Mouse (Mus musculus): Measurements from ENCODE around the gene Rnf150. TPM values are rescaled to one million over a fixed set of nuclear protein-coding genes. Genes with fewer than 3 reads are reported as not detected.

The Rnf150 gene
- total and polyA plus RNA-seq, 3 experiments: 0.13 to 0.50 (median 0.39) TPM

DNA sequence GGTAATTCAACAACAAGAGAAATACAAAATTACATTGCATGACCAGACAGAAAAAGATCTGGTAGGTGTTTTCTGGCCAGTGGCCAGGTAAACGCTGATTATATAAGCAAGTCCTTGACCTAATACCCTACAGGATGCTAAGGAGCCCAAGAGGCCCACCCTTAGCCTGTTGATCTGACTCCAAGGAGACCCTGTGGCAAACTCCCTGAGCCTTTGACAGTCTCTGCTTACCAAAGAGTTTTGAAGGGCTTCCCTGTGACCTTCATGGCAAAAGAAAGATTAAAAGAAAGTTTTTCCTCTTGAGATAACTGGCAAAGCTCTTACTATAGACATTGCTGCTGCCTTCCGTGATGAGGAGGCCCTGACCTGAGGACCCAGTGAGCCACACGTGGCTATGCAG lies 222.4 kb downstream of the Rnf150 start:
- in situ Hi-C loops (cut with MboI; ENCODE audit: low pct_ligation_motif_present, low pct_unique_long_range_greater_than_20kb, low sequenced_read_pairs): loop anchor here (5.0 to 25.0 kb wide), 2 partner anchors 223 to 698 kb away; partner anchors contain the start of gene Rnf150
- peaks cover 0 to 40% of the 10 kb centered on the region in 2 experiments; a peak in 2 of 4 replicates for H3K4me1 ChIP-seq (ENCODE audit: control insufficient read depth in 1 of 2, insufficient read depth in 2 of 2)

GRCm38 (mm10) chr8:83086625-83087024 lies 223.5 kb downstream of the Rnf150 start:
- Histone ChIP-seq H3K9me3 (replicated peaks; ENCODE audit: low read length) (no peaks in the 10 kb centered on the region), H3K79me2 (replicated peaks; ENCODE audit: control insufficient read depth, extremely low read depth, insufficient read depth, poor library complexity, severe bottlenecking) (no peaks in the 10 kb centered on the region), H3K4me2 (ENCODE audit: insufficient read depth, low read depth, poor library complexity, severe bottlenecking) (no peak overlapping the region), H3K27me3 (replicated peaks) (no peaks in the 10 kb centered on the region), H3K9ac (ENCODE audit: insufficient read depth, low read depth) (no peak overlapping the region), H3K4me1 (ENCODE audit: control insufficient read depth in 1 of 2, insufficient read depth in 2 of 2) (peaks cover 0 to 43% of the 10 kb centered on the region in 2 experiments; a peak in 2 of 4 replicates), H3K27ac (ENCODE audit: insufficient read depth, low read depth) (no peak overlapping the region), H3K36me3 (replicated peaks in 1 of 2; ENCODE audit: control insufficient read depth in 1 of 2, insufficient read depth in 1 of 2, low read length in 1 of 2) (no peaks in the 10 kb centered on the region), H3K4me3 (replicated peaks in 1 of 3; ENCODE audit: low read depth in 2 of 3, low read length in 2 of 3, poor library complexity in 1 of 3) (no peak overlapping the region)
- dilution Hi-C loops (cut with MboI; ENCODE audit: extremely low pct_ligation_motif_present, extremely low pct_unique_long_range_greater_than_20kb, low sequenced_read_pairs) (no loop called here), in situ Hi-C loops (cut with MboI; ENCODE audit: low pct_ligation_motif_present, low pct_unique_long_range_greater_than_20kb, low sequenced_read_pairs) (loop anchor here (5.0 to 25.0 kb wide), 2 partner anchors 224 to 699 kb away; partner anchors contain the start of gene Rnf150)
- TF ChIP-seq MAFK (IDR thresholded peaks at IDR 0.05; ENCODE audit: insufficient replicate concordance, low read length) (no peak), CHD1 (IDR thresholded peaks at IDR 0.05; ENCODE audit: low read depth, low read length) (no peak), GABPA (IDR thresholded peaks at IDR 0.05; ENCODE audit: insufficient replicate concordance, low read depth, low read length) (no peak), KAT2A (IDR thresholded peaks at IDR 0.05; ENCODE audit: insufficient replicate concordance, low read length) (no peak), ZMIZ1 (IDR thresholded peaks at IDR 0.05; ENCODE audit: low read depth, low read length) (no peak), SIN3A (IDR thresholded peaks at IDR 0.05; ENCODE audit: low read length) (no peak), NELFE (IDR thresholded peaks at IDR 0.05; ENCODE audit: low read depth, low read length) (no peak), ZKSCAN1 (IDR thresholded peaks at IDR 0.05; ENCODE audit: borderline replicate concordance, low read depth, low read length) (no peak), NRF1 (IDR thresholded peaks at IDR 0.05; ENCODE audit: low read depth, low read length) (no peak), ZNF384 (IDR thresholded peaks at IDR 0.05; ENCODE audit: low read depth, low read length) (no peak), MAX (IDR thresholded peaks at IDR 0.05; ENCODE audit: low read length) (no peak), ELF1 (IDR thresholded peaks at IDR 0.05; ENCODE audit: low read depth, low read length) (no peak), JUN (IDR thresholded peaks at IDR 0.05; ENCODE audit: insufficient read depth, low read depth, low read length) (no peak), MEF2A (IDR thresholded peaks at IDR 0.05; ENCODE audit: borderline replicate concordance, low read depth, low read length) (no peak), RAD21 (IDR thresholded peaks at IDR 0.05; ENCODE audit: low read depth, low read length) (no peak), USF1 (IDR thresholded peaks at IDR 0.05; ENCODE audit: low read depth, low read length) (no peak), USF2 (conservative IDR thresholded peaks at IDR 0.05; ENCODE audit: low read depth, low read length) (no peak)
- DNase-seq (ENCODE audit: extremely low read depth): no peak

More for the DNA sequence above, 222.4 kb downstream of the Rnf150 start:
- Histone ChIP-seq H3K27me3 (replicated peaks) (no peaks in the 10 kb centered on the region), H3K79me2 (replicated peaks; ENCODE audit: control insufficient read depth, extremely low read depth, insufficient read depth, poor library complexity, severe bottlenecking) (no peaks in the 10 kb centered on the region), H3K9ac (ENCODE audit: insufficient read depth, low read depth) (no peak overlapping the region), H3K27ac (ENCODE audit: insufficient read depth, low read depth) (no peak overlapping the region), H3K4me2 (ENCODE audit: insufficient read depth, low read depth, poor library complexity, severe bottlenecking) (no peak overlapping the region), H3K36me3 (replicated peaks in 1 of 2; ENCODE audit: control insufficient read depth in 1 of 2, insufficient read depth in 1 of 2, low read length in 1 of 2) (no peaks in the 10 kb centered on the region), H3K9me3 (replicated peaks; ENCODE audit: low read length) (no peaks in the 10 kb centered on the region), H3K4me3 (replicated peaks in 1 of 3; ENCODE audit: low read depth in 2 of 3, low read length in 2 of 3, poor library complexity in 1 of 3) (no peak overlapping the region)
- no peak for DNase-seq (ENCODE audit: extremely low read depth)
- dilution Hi-C loops (cut with MboI; ENCODE audit: extremely low pct_ligation_motif_present, extremely low pct_unique_long_range_greater_than_20kb, low sequenced_read_pairs): no loop called here
- TF ChIP-seq ZKSCAN1 (IDR thresholded peaks at IDR 0.05; ENCODE audit: borderline replicate concordance, low read depth, low read length) (no peak), TCF12 (IDR thresholded peaks at IDR 0.05; ENCODE audit: low read depth, low read length) (no peak), RCOR1 (conservative IDR thresholded peaks at IDR 0.05; ENCODE audit: low read depth, low read length) (no peak), JUND (conservative IDR thresholded peaks at IDR 0.05; ENCODE audit: low read depth, low read length) (no peak), ETS1 (conservative IDR thresholded peaks at IDR 0.05; ENCODE audit: low read depth, low read length) (no peak), MEF2A (IDR thresholded peaks at IDR 0.05; ENCODE audit: borderline replicate concordance, low read depth, low read length) (no peak), SIN3A (IDR thresholded peaks at IDR 0.05; ENCODE audit: low read length) (no peak), POLR2A (IDR thresholded peaks at IDR 0.05; ENCODE audit: low read depth, low read length) (no peak), IRF4 (IDR thresholded peaks at IDR 0.05; ENCODE audit: low read depth, low read length) (no peak), MXI1 (IDR thresholded peaks at IDR 0.05; ENCODE audit: low read depth, low read length) (no peak), SMC3 (IDR thresholded peaks at IDR 0.05; ENCODE audit: low read depth, low read length) (no peak), NRF1 (IDR thresholded peaks at IDR 0.05; ENCODE audit: low read depth, low read length) (no peak), RAD21 (IDR thresholded peaks at IDR 0.05; ENCODE audit: low read depth, low read length) (no peak), MAZ (IDR thresholded peaks at IDR 0.05; ENCODE audit: low read depth, low read length) (no peak), UBTF (IDR thresholded peaks at IDR 0.05; ENCODE audit: low read depth, low read length) (no peak), POLR2AphosphoS2 (IDR thresholded peaks at IDR 0.05; ENCODE audit: low read depth, low read length) (no peak)

All from CH12.LX (cell line).